Mouse (Mus musculus): Measurements from ENCODE around the gene Jag1. TPM values are rescaled to one million over a fixed set of nuclear protein-coding genes. Genes with fewer than 3 reads are reported as not detected.

Jag1 gene
- polyA plus RNA-seq, 1 experiment: 4.0 TPM

- H3K36me3 ChIP-seq (ENCODE audit: control insufficient read depth, insufficient read depth): no peaks in the 10 kb centered on the region
- no peak overlapping the region for H3ac ChIP-seq (ENCODE audit: control insufficient read depth, insufficient read length, low read depth)
- H3K4me3 ChIP-seq (ENCODE audit: insufficient read depth, poor library complexity, severe bottlenecking): no peak overlapping the region
- H3K27me3 ChIP-seq (ENCODE audit: control insufficient read depth, insufficient read depth, insufficient read length): no peaks in the 10 kb centered on the region
- H3K79me2 ChIP-seq (ENCODE audit: control insufficient read depth, insufficient read depth): no peaks in the 10 kb centered on the region
- no peaks in the 10 kb centered on the region for H3K79me3 ChIP-seq (ENCODE audit: low read depth)
- TF ChIP-seq CEBPB (IDR thresholded peaks at IDR 0.05; ENCODE audit: low read depth): no peak
- TF ChIP-seq MYOD1 (IDR thresholded peaks at IDR 0.05; ENCODE audit: control insufficient read depth, insufficient read length, low read depth): no peak
- no peak for TF ChIP-seq MYOG (IDR thresholded peaks at IDR 0.05; ENCODE audit: control insufficient read depth, extremely low read depth, insufficient read length)
- TF ChIP-seq USF1 (IDR thresholded peaks at IDR 0.05; ENCODE audit: low read depth): no peak
- TF ChIP-seq CTCF (IDR thresholded peaks at IDR 0.05; ENCODE audit: control insufficient read depth, insufficient read depth, insufficient read length): no peak
- TF ChIP-seq MAX (IDR thresholded peaks at IDR 0.05): no peak
These were observed 30.7 kb upstream of the Jag1 start for GRCm38 (mm10) chr2:137146938-137147666.

- no peaks in the 10 kb centered on the region for H3K27me3 ChIP-seq (ENCODE audit: control insufficient read depth, insufficient read depth, insufficient read length)
- H3K79me3 ChIP-seq (ENCODE audit: low read depth): no peaks in the 10 kb centered on the region
- no peak overlapping the region for H3ac ChIP-seq (ENCODE audit: control insufficient read depth, insufficient read length, low read depth)
- H3K79me2 ChIP-seq (ENCODE audit: control insufficient read depth, insufficient read depth): no peaks in the 10 kb centered on the region
- H3K4me3 ChIP-seq (ENCODE audit: insufficient read depth, poor library complexity, severe bottlenecking): no peak overlapping the region
- no peak for TF ChIP-seq MYOD1 (IDR thresholded peaks at IDR 0.05; ENCODE audit: control insufficient read depth, insufficient read length, low read depth)
- no peak for TF ChIP-seq USF1 (IDR thresholded peaks at IDR 0.05; ENCODE audit: low read depth)
- no peak for TF ChIP-seq CTCF (IDR thresholded peaks at IDR 0.05; ENCODE audit: control insufficient read depth, insufficient read depth, insufficient read length)
- TF ChIP-seq MYOG (IDR thresholded peaks at IDR 0.05; ENCODE audit: control insufficient read depth, extremely low read depth, insufficient read length): no peak
- TF ChIP-seq CEBPB (IDR thresholded peaks at IDR 0.05; ENCODE audit: low read depth): no peak
- TF ChIP-seq FOSL1 (IDR thresholded peaks at IDR 0.05; ENCODE audit: insufficient read depth, low read length, poor library complexity, severe bottlenecking): no peak
- TF ChIP-seq MAX (IDR thresholded peaks at IDR 0.05): no peak
- H3K36me3 ChIP-seq (ENCODE audit: control insufficient read depth, insufficient read depth): no peaks in the 10 kb centered on the region
These were observed 21.6 kb upstream of the Jag1 start for GRCm38 (mm10) chr2:137138063-137138462.

GRCm38 (mm10) chr2:137134035-137134434 is 17.6 kb upstream of the Jag1 start:
- peak; percentile 69 for TF ChIP-seq MYOD1 (IDR thresholded peaks at IDR 0.05; ENCODE audit: control insufficient read depth, insufficient read length, low read depth)
- TF ChIP-seq FOSL1 (IDR thresholded peaks at IDR 0.05; ENCODE audit: insufficient read depth, low read length, poor library complexity, severe bottlenecking): no peak
- Histone ChIP-seq H3K4me3 (ENCODE audit: insufficient read depth, poor library complexity, severe bottlenecking) (no peak overlapping the region), H3K36me3 (ENCODE audit: control insufficient read depth, insufficient read depth) (no peaks in the 10 kb centered on the region)

GRCm38 (mm10) chr2:137124861-137125260 is 8.4 kb upstream of the Jag1 start:
- H3K27me3 ChIP-seq (ENCODE audit: control insufficient read depth, insufficient read depth, insufficient read length): no peaks in the 10 kb centered on the region
- H3K36me3 ChIP-seq (ENCODE audit: control insufficient read depth, insufficient read depth): no peaks in the 10 kb centered on the region
- no peak overlapping the region for H3K4me3 ChIP-seq (ENCODE audit: insufficient read depth, poor library complexity, severe bottlenecking)
- H3K79me3 ChIP-seq (ENCODE audit: low read depth): no peaks in the 10 kb centered on the region
- H3ac ChIP-seq (ENCODE audit: control insufficient read depth, insufficient read length, low read depth): no peak overlapping the region
- no peak for TF ChIP-seq MAX (IDR thresholded peaks at IDR 0.05)
- TF ChIP-seq MYOD1 (IDR thresholded peaks at IDR 0.05; ENCODE audit: control insufficient read depth, insufficient read length, low read depth): no peak
- TF ChIP-seq MYOG (IDR thresholded peaks at IDR 0.05; ENCODE audit: control insufficient read depth, extremely low read depth, insufficient read length): no peak
- TF ChIP-seq USF1 (IDR thresholded peaks at IDR 0.05; ENCODE audit: low read depth): no peak
- TF ChIP-seq FOSL1 (IDR thresholded peaks at IDR 0.05; ENCODE audit: insufficient read depth, low read length, poor library complexity, severe bottlenecking): no peak
- no peak for TF ChIP-seq CTCF (IDR thresholded peaks at IDR 0.05; ENCODE audit: control insufficient read depth, insufficient read depth, insufficient read length)
- TF ChIP-seq CEBPB (IDR thresholded peaks at IDR 0.05; ENCODE audit: low read depth): no peak
- no peaks in the 10 kb centered on the region for H3K79me2 ChIP-seq (ENCODE audit: control insufficient read depth, insufficient read depth)

More at GRCm38 (mm10) chr2:137134035-137134434, 17.6 kb upstream of the Jag1 start:
- H3K27me3 ChIP-seq (ENCODE audit: control insufficient read depth, insufficient read depth, insufficient read length): no peaks in the 10 kb centered on the region
- no peak overlapping the region for H3ac ChIP-seq (ENCODE audit: control insufficient read depth, insufficient read length, low read depth)
- H3K79me3 ChIP-seq (ENCODE audit: low read depth): no peaks in the 10 kb centered on the region
- no peaks in the 10 kb centered on the region for H3K79me2 ChIP-seq (ENCODE audit: control insufficient read depth, insufficient read depth)

GRCm38 (mm10) chr2:137117321-137117690 is 862 bp upstream of the Jag1 start:
- Histone ChIP-seq H3K4me3 (ENCODE audit: insufficient read depth, poor library complexity, severe bottlenecking) (peak overlapping the region; percentile 56), H3K79me2 (ENCODE audit: control insufficient read depth, insufficient read depth) (peaks cover 39% of the 10 kb centered on the region), H3ac (ENCODE audit: control insufficient read depth, insufficient read length, low read depth) (peak overlapping the region; percentile 43), H3K36me3 (ENCODE audit: control insufficient read depth, insufficient read depth) (peaks cover 4% of the 10 kb centered on the region), H3K79me3 (ENCODE audit: low read depth) (peaks cover 23% of the 10 kb centered on the region), H3K27me3 (ENCODE audit: control insufficient read depth, insufficient read depth, insufficient read length) (no peaks in the 10 kb centered on the region)
- peak; percentile 94 for TF ChIP-seq CTCF (IDR thresholded peaks at IDR 0.05; ENCODE audit: control insufficient read depth, insufficient read depth, insufficient read length)
- TF ChIP-seq CEBPB (IDR thresholded peaks at IDR 0.05; ENCODE audit: low read depth): no peak

GRCm38 (mm10) chr2:137116675-137117320 is 354 bp upstream of the Jag1 start:
- peaks cover 28% of the 10 kb centered on the region for H3K79me3 ChIP-seq (ENCODE audit: low read depth)
- peak overlapping the region; percentile 72 for H3ac ChIP-seq (ENCODE audit: control insufficient read depth, insufficient read length, low read depth)
- H3K79me2 ChIP-seq (ENCODE audit: control insufficient read depth, insufficient read depth): peaks cover 44% of the 10 kb centered on the region
- peaks cover 4% of the 10 kb centered on the region for H3K36me3 ChIP-seq (ENCODE audit: control insufficient read depth, insufficient read depth)
- no peaks in the 10 kb centered on the region for H3K27me3 ChIP-seq (ENCODE audit: control insufficient read depth, insufficient read depth, insufficient read length)
- H3K4me3 ChIP-seq (ENCODE audit: insufficient read depth, poor library complexity, severe bottlenecking): peak overlapping the region; percentile 56
- TF ChIP-seq MYOD1 (IDR thresholded peaks at IDR 0.05; ENCODE audit: control insufficient read depth, insufficient read length, low read depth): no peak
- no peak for TF ChIP-seq USF1 (IDR thresholded peaks at IDR 0.05; ENCODE audit: low read depth)
- TF ChIP-seq FOSL1 (IDR thresholded peaks at IDR 0.05; ENCODE audit: insufficient read depth, low read length, poor library complexity, severe bottlenecking): no peak
- TF ChIP-seq MAX (IDR thresholded peaks at IDR 0.05): peak; percentile 55
- TF ChIP-seq MYOG (IDR thresholded peaks at IDR 0.05; ENCODE audit: control insufficient read depth, extremely low read depth, insufficient read length): no peak

Data from C2C12 (cell line).